Mouse (Mus musculus) heart, embryonic 11.5 days (tissue): ENCODE measurements around the gene Clec11a. TPM values are rescaled to one million over a fixed set of nuclear protein-coding genes. Genes with fewer than 3 reads are reported as not detected.

ENCODE experiments used
- ATAC-seq: fragments of 200-750 bp; cut with Nextera tagmentation; replicated peaks from 2 replicates; pipeline ENCODE4 v1.8.0; 2017; ENCODE audit warnings: moderate library complexity; ENCODE audit not compliant: insufficient number of reproducible peaks, low FRiP score, low TSS enrichment
- H3K27ac ChIP-seq: fragments of 300-500 bp; sonication (generic); 2 replicates; pipeline ENCODE4 v1.5.1; 2014; ENCODE audit warnings: mild to moderate bottlenecking, low read depth, low read length
- H3K27me3 ChIP-seq: fragments of 300-500 bp; sonication (generic); 2 replicates; pipeline ENCODE4 v1.6.1; 2014; ENCODE audit warnings: mild to moderate bottlenecking, low read length, mixed read lengths; ENCODE audit not compliant: control insufficient read depth, insufficient read depth
- H3K36me3 ChIP-seq: fragments of 300-500 bp; sonication (generic); 2 replicates; pipeline ENCODE4 v1.6.1; 2014; ENCODE audit warnings: mild to moderate bottlenecking, low read length, moderate library complexity, mixed read lengths; ENCODE audit not compliant: control insufficient read depth, insufficient read depth
- H3K4me1 ChIP-seq: fragments of 300-500 bp; sonication (generic); 2 replicates; pipeline ENCODE4 v1.6.1; 2014; ENCODE audit warnings: low read length; ENCODE audit not compliant: control insufficient read depth, insufficient read depth
- H3K4me2 ChIP-seq: fragments of 300-500 bp; sonication (generic); 2 replicates; pipeline ENCODE4 v1.6.1; 2014; ENCODE audit warnings: mild to moderate bottlenecking, moderate library complexity
- H3K4me3 ChIP-seq: fragments of 300-500 bp; sonication (generic); 2 replicates; pipeline ENCODE4 v1.5.1; 2014; ENCODE audit warnings: low read depth, low read length
- H3K9ac ChIP-seq: fragments of 300-500 bp; sonication (generic); 2 replicates; pipeline ENCODE4 v1.6.1; 2014; ENCODE audit warnings: mild to moderate bottlenecking, low read depth, low read length, moderate library complexity
- H3K9me3 ChIP-seq: fragments of 300-500 bp; sonication (generic); replicated peaks from 2 replicates; pipeline ENCODE4 v1.6.1; 2016; ENCODE audit warnings: low read length; ENCODE audit not compliant: control insufficient read depth
- WGBS: fragments of 180-500 bp; shearing (Covaris S2); extraction: QIAGEN DNeasy Blood & Tissue Kit; methylation state at CpG from one replicate; pipeline ENCODE4 v1.1.7; 2014; ENCODE audit not compliant: insufficient replicate concordance; 5-methylcytosine and 5-hydroxymethylcytosine counted together
- polyA plus RNA-seq: library from polyadenylated mRNA; unstranded; fragments of >200 nt; fragmentation: Nextera tagmentation; extraction: Ambion mirVana; gene quantifications from 2 replicates; pipeline ENCODE4 v1.2.1, GENCODE M21; 2014

Clec11a gene
- polyA plus RNA-seq, 1 experiment from 2014 or later: 0.84 TPM

GRCm38 (mm10) chr7:44344622-44345021, 37.9 kb upstream of the Clec11a start:
- no peak overlapping the region for H3K27ac ChIP-seq
- no peak overlapping the region for H3K4me3 ChIP-seq
- H3K4me2 ChIP-seq: no peak overlapping the region
- WGBS: 56% methylated on average over 12 of the region's 12 CpGs
- H3K36me3 ChIP-seq: no peaks in the 10 kb centered on the region
- no peak overlapping the region for H3K9ac ChIP-seq
- H3K9me3 ChIP-seq: no peaks in the 10 kb centered on the region
- H3K4me1 ChIP-seq: peaks cover 5% of the 10 kb centered on the region; the same call in 1 of the 2 replicates
- peaks cover 54% of the 10 kb centered on the region for H3K27me3 ChIP-seq
- ATAC-seq: no peak

GRCm38 (mm10) chr7:44343459-44344015, 36.8 kb upstream of the Clec11a start:
- Histone ChIP-seq H3K4me3 (no peak overlapping the region), H3K27me3 (peaks cover 56% of the 10 kb centered on the region), H3K4me2 (no peak overlapping the region; the same call in 1 of the 2 replicates), H3K27ac (no peak overlapping the region), H3K36me3 (no peaks in the 10 kb centered on the region), H3K9ac (peak overlapping the region; percentile 10; the same call in 1 of the 2 replicates), H3K4me1 (peaks cover 5% of the 10 kb centered on the region; the same call in 1 of the 2 replicates), H3K9me3 (no peaks in the 10 kb centered on the region)
- 10% methylated on average over 11 of the region's 11 CpGs for WGBS
- ATAC-seq: peak; percentile 28; the same call in 1 of the 2 replicates

GRCm38 (mm10) chr7:44341714-44342113, 35.0 kb upstream of the Clec11a start:
- peaks cover 5% of the 10 kb centered on the region; the same call in 1 of the 2 replicates for H3K4me1 ChIP-seq
- no peaks in the 10 kb centered on the region for H3K9me3 ChIP-seq
- no peaks in the 10 kb centered on the region for H3K36me3 ChIP-seq
- H3K27ac ChIP-seq: no peak overlapping the region
- ATAC-seq: no peak
- 64% methylated on average over 5 of the region's 5 CpGs for WGBS
- H3K4me2 ChIP-seq: no peak overlapping the region
- no peak overlapping the region for H3K4me3 ChIP-seq
- peaks cover 72% of the 10 kb centered on the region for H3K27me3 ChIP-seq
- H3K9ac ChIP-seq: no peak overlapping the region

GRCm38 (mm10) chr7:44341119-44341518, 34.4 kb upstream of the Clec11a start:
- 72% methylated on average over 10 of the region's 10 CpGs for WGBS
- H3K4me3 ChIP-seq: no peak overlapping the region
- H3K4me2 ChIP-seq: no peak overlapping the region
- no peaks in the 10 kb centered on the region for H3K36me3 ChIP-seq
- no peak for ATAC-seq
- H3K27ac ChIP-seq: no peak overlapping the region
- H3K9ac ChIP-seq: no peak overlapping the region
- H3K9me3 ChIP-seq: no peaks in the 10 kb centered on the region
- peaks cover 78% of the 10 kb centered on the region for H3K27me3 ChIP-seq
- peaks cover 5% of the 10 kb centered on the region; the same call in 1 of the 2 replicates for H3K4me1 ChIP-seq

- no peak overlapping the region for H3K27ac ChIP-seq
- H3K9ac ChIP-seq: no peak overlapping the region
- no peak overlapping the region for H3K4me3 ChIP-seq
- no peak overlapping the region for H3K4me2 ChIP-seq
- WGBS: 53% methylated on average over 6 of the region's 6 CpGs
- peaks cover 5% of the 10 kb centered on the region; the same call in 1 of the 2 replicates for H3K4me1 ChIP-seq
- ATAC-seq: no peak
- H3K9me3 ChIP-seq: no peaks in the 10 kb centered on the region
- H3K36me3 ChIP-seq: no peaks in the 10 kb centered on the region
- H3K27me3 ChIP-seq: peaks cover 81% of the 10 kb centered on the region
Measured at GRCm38 (mm10) chr7:44340226-44340625, 33.5 kb upstream of the Clec11a start.

GRCm38 (mm10) chr7:44337121-44337849, 30.6 kb upstream of the Clec11a start:
- no peaks in the 10 kb centered on the region for H3K36me3 ChIP-seq
- no peak overlapping the region for H3K27ac ChIP-seq
- H3K27me3 ChIP-seq: peaks cover 86% of the 10 kb centered on the region
- no peaks in the 10 kb centered on the region for H3K9me3 ChIP-seq
- no peak overlapping the region for H3K9ac ChIP-seq
- H3K4me1 ChIP-seq: no peaks in the 10 kb centered on the region; the same call in 1 of the 2 replicates
- no peak for ATAC-seq
- 0 out of 2 replicates have a peak overlapping the region, but pooled peaks have one; percentile 5 for H3K4me3 ChIP-seq
- H3K4me2 ChIP-seq: no peak overlapping the region
- 4% methylated on average over 32 of the region's 32 CpGs for WGBS

- Histone ChIP-seq H3K27me3 (peaks cover 84% of the 10 kb centered on the region), H3K27ac (no peak overlapping the region), H3K4me3 (peak overlapping the region; percentile 36), H3K9me3 (no peaks in the 10 kb centered on the region), H3K36me3 (no peaks in the 10 kb centered on the region), H3K4me1 (no peaks in the 10 kb centered on the region; the same call in 1 of the 2 replicates), H3K4me2 (peak overlapping the region; percentile 58), H3K9ac (no peak overlapping the region)
- no peak for ATAC-seq
- WGBS: 6% methylated on average over 42 of the region's 54 CpGs
Measured at GRCm38 (mm10) chr7:44336046-44337021, 29.6 kb upstream of the Clec11a start.
